Mouse (Mus musculus) limb, embryonic 13.5 days (tissue): ENCODE data around the gene Recql. TPM values are rescaled to one million over a fixed set of nuclear protein-coding genes. Genes with fewer than 3 reads are reported as not detected.
A peak's percentile ranks its signal among the peaks of the same experiment; 100 is the strongest.

Source experiments
- ATAC-seq: fragments of 200-750 bp; cut with Nextera tagmentation; 2 replicates; pipeline ENCODE4 v1.8.0; 2017; ENCODE audit warnings: low read depth, moderate number of reproducible peaks, moderate TSS enrichment; ENCODE audit not compliant: low FRiP score
- H3K27ac ChIP-seq: fragments of 300-500 bp; sonication (generic); 2 replicates; pipeline ENCODE4 v1.5.1; 2015; ENCODE audit warnings: inconsistent platforms, mild to moderate bottlenecking, moderate library complexity
- H3K27me3 ChIP-seq: fragments of 300-500 bp; sonication (generic); 2 replicates; pipeline ENCODE4 v1.6.1; 2015; ENCODE audit warnings: mild to moderate bottlenecking, inconsistent platforms
- H3K36me3 ChIP-seq: fragments of 300-500 bp; sonication (generic); 2 replicates; pipeline ENCODE4 v1.6.1; 2015; ENCODE audit warnings: inconsistent platforms, mild to moderate bottlenecking, moderate library complexity
- H3K4me1 ChIP-seq: fragments of 300-500 bp; sonication (generic); 2 replicates; pipeline ENCODE4 v1.6.1; 2015; ENCODE audit warnings: inconsistent platforms
- H3K4me2 ChIP-seq: fragments of 300-500 bp; sonication (generic); replicated peaks from 2 replicates; pipeline ENCODE4 v1.6.1; 2015; ENCODE audit warnings: inconsistent platforms, mild to moderate bottlenecking, moderate library complexity
- H3K4me3 ChIP-seq: fragments of 300-500 bp; sonication (generic); 2 replicates; pipeline ENCODE4 v1.5.1; 2015; ENCODE audit warnings: moderate library complexity, mild to moderate bottlenecking, inconsistent platforms
- H3K9ac ChIP-seq: fragments of 300-500 bp; sonication (generic); 2 replicates; pipeline ENCODE4 v1.6.1; 2015; ENCODE audit warnings: mild to moderate bottlenecking, inconsistent platforms
- H3K9me3 ChIP-seq: fragments of 300-500 bp; sonication (generic); 2 replicates; pipeline ENCODE4 v1.6.1; 2016; ENCODE audit warnings: inconsistent platforms
- WGBS: fragments of 180-500 bp; shearing (Covaris S2); methylation state at CpG from one replicate; pipeline ENCODE4 v1.1.7; 2015; 5-methylcytosine and 5-hydroxymethylcytosine counted together
- polyA plus RNA-seq: library from polyadenylated mRNA; unstranded; fragments of >200 nt; fragmentation: Nextera tagmentation; extraction: Ambion mirVana; gene quantifications from 2 replicates; pipeline ENCODE4 v1.2.1, GENCODE M21; 2015

The Recql gene
- 28.0 and 30.5 TPM in 2 replicates for polyA plus RNA-seq

DNA sequence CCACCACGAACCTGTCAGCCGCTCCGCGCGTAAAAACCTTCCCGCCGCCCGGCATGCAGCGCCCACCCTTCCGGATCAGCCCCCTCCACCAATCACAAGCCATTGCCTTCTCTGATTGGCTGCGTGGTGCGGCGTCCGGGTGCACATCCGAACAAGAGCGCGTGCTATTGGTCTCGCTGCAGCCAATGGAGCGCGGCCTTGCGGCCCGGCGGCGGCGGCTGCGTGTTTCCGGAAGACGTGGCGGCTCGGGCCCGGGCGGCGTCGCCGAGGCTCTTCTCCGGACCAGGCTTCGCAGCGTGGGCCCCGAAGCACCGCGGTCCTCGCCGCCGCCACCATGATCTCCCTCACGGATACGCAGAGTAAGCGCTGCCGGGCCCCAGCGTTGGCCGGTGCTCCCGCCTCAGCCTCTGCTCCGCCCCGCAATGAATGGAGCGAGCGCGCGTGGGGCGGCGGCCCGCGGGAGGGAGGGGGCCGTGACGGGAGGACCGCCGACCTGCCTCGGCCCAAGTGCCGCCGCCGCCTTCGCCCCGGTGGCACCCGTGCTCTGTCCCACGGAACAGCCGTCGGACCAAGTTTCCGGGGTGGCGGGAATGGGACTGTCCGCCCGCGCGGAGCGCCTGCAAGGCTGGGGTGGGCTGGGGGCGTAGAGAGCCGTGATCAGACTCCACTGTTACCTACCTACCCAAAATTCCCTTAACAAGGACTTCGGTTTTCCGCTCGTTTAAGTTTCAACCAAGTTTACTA, at the start of gene Recql, which contains the start of gene Golt1b:
Gene Recql (minus strand): TSS at position 77 of the 744 bp plus-strand sequence.
Gene Golt1b (plus strand): TSS at position 211 of the 744 bp plus-strand sequence.
- no peaks in the 10 kb centered on the region for H3K27me3 ChIP-seq
- peak within 1 kb of the TSS; percentile 98 for H3K4me3 ChIP-seq
- H3K27ac ChIP-seq, result 0 out of 2 replicates have a peak within 1 kb of the TSS, but pooled peaks have one; percentile 15
- WGBS, result under 1% methylated on average over 69 of the region's 87 CpGs
- peak; percentile 100 for ATAC-seq
- peak within 1 kb of the TSS; percentile 93 for H3K9ac ChIP-seq
- no peaks in the 10 kb centered on the region for H3K36me3 ChIP-seq
- no peaks in the 10 kb centered on the region for H3K9me3 ChIP-seq
- peak within 1 kb of the TSS; percentile 82 for H3K4me2 ChIP-seq
- H3K4me1 ChIP-seq, result peaks cover 32% of the 10 kb centered on the region

DNA sequence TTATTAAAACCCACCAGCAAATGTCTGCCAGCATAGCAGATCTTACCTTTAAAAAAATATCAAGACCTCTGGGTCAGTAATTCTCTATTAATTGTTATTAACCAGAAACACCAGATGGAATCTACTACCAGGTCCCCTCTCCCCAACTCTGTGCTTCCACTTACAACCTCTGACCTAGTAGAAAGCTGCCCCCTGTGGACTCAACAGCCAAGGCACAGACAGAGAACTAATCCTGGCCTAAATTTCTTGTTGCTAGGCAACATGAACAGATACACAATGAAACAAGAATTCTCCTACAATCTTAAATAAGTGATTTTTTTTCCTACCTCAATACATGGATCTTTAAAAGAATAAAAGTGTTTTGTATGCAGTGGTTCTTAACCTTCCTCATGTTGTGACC, 42.2 kb upstream of the Recql start:
- no peak for ATAC-seq
- Histone ChIP-seq H3K4me3 (no peak overlapping the region), H3K9ac (no peak overlapping the region), H3K9me3 (no peaks in the 10 kb centered on the region), H3K27me3 (no peaks in the 10 kb centered on the region), H3K4me1 (no peaks in the 10 kb centered on the region), H3K4me2 (no peak overlapping the region), H3K36me3 (no peaks in the 10 kb centered on the region), H3K27ac (no peak overlapping the region)

DNA sequence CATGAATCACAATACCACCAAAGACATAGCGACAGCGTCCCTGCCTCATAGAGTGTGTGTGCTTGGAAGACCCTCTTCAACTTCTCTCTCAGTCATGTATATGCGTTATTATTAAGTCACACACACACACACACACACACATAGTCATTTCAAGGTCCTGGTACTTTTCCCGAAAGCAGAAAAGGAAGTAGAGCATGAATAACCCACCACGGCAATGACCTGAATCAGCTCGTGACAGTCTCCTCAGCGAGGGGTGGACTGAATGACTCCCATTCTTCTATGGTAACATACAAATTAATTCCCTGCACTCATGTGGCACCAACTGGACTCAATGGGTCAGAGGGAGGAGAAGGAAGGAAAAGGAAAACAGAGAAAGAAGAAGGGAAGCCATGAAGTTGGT, 38.1 kb upstream of the Recql start:
- Histone ChIP-seq H3K27me3 (no peaks in the 10 kb centered on the region), H3K27ac (no peak overlapping the region), H3K4me1 (no peaks in the 10 kb centered on the region), H3K4me2 (no peak overlapping the region), H3K9ac (no peak overlapping the region), H3K4me3 (no peak overlapping the region), H3K9me3 (no peaks in the 10 kb centered on the region), H3K36me3 (no peaks in the 10 kb centered on the region)
- 79% methylated on average over 7 of the region's 7 CpGs for WGBS
- no peak for ATAC-seq

DNA sequence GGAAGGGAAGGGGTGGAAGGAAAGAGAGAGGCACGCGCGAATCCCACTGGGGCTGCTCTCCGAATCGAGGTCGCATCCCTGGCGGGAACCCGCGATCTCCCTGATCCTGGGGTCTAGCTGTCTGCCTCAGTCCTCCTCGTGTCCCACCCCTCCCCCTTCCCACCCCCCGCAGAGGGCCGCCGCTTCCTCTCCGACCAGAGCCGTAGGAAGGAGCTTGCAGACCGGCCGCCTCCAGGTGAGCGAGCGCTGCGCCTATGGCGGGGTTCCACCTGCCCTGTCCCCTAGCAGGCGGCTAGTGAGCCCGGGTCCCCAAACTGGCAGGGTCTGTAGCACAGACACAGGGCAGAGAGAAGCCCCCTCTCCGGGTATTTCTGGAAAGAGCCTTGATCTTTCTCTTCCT, 27.7 kb upstream of the Recql start:
- H3K27ac ChIP-seq, result no peak overlapping the region
- H3K4me2 ChIP-seq, result peak overlapping the region; percentile 61
- peaks cover 8% of the 10 kb centered on the region; the same call in 1 of the 2 replicates for H3K36me3 ChIP-seq
- peak overlapping the region; percentile 57; the same call in 1 of the 2 replicates for H3K9ac ChIP-seq
- peak overlapping the region; percentile 37 for H3K4me3 ChIP-seq
- H3K27me3 ChIP-seq, result peaks cover 43% of the 10 kb centered on the region
- ATAC-seq, result no peak; the same call in 1 of the 2 replicates
- H3K9me3 ChIP-seq, result no peaks in the 10 kb centered on the region
- 3% methylated on average over 24 of the region's 24 CpGs for WGBS
- 0 out of 2 replicates have a peak, but pooled peaks cover 5% of the 10 kb centered on the region for H3K4me1 ChIP-seq

DNA sequence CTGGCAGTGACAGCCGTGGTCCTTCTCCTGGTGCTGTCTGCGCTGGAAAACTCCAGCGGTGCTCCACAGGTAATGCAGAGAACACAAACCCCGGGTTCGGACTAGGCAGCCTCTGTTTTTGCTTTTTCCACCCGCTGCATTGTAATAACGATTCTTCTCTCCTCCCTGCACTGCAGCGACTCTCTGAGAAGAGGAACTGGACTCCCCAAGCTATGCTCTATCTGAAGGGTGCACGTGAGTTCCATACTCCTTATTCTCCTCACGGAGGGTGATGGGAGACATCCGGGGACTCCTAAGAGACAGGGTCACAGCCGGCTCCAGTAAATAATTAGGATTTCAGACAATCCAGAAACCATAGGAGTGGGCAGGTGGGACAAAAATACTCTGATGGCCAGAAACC, 27.0 kb upstream of the Recql start:
- Histone ChIP-seq H3K4me3 (no peak overlapping the region), H3K36me3 (peaks cover 4% of the 10 kb centered on the region; the same call in 1 of the 2 replicates), H3K27ac (no peak overlapping the region), H3K9ac (no peak overlapping the region), H3K4me1 (0 out of 2 replicates have a peak, but pooled peaks cover 5% of the 10 kb centered on the region), H3K27me3 (peaks cover 43% of the 10 kb centered on the region), H3K4me2 (no peak overlapping the region), H3K9me3 (no peaks in the 10 kb centered on the region)
- ATAC-seq, result no peak
- WGBS, result 10% methylated on average over 12 of the region's 12 CpGs

DNA sequence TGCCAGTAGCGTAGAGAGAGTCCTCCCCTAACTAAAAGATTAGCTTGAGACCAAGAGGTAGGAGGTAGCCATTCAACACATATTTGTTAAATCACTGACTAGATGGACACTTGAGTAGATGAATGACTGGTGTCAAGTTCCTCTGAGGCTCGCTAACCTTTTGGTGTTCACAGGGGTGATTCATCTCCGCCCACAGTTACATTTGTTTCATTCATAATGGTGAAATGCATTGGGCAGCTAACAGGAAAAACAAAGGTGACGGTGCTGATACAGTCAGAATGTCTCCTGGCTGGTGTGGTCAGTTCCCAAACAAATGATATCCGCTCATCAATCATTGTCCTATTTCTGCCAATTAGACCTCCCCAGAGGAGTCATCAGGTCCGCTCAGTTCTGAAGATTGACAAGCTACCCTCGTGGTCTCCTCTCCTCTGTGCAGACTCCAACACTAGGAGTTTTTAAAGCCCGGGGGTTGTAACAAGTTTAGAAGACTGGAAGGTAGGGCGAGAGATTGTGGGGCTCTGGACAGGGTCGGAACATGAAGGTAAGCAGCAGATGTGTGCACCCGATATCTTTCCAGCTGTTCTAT, 26.1 kb upstream of the Recql start, which contains the start of gene Spx:
Gene Spx (plus strand): TSS at position 536 of the 586 bp plus-strand sequence.
- Histone ChIP-seq H3K4me1 (0 out of 2 replicates have a peak, but pooled peaks cover 5% of the 10 kb centered on the region), H3K27ac (no peak within 1 kb of the TSS), H3K4me3 (peak within 1 kb of the TSS; percentile 37; the same call in 1 of the 2 replicates), H3K27me3 (peaks cover 43% of the 10 kb centered on the region), H3K36me3 (no peaks in the 10 kb centered on the region), H3K4me2 (peak within 1 kb of the TSS; percentile 61; the same call in 1 of the 2 replicates), H3K9me3 (no peaks in the 10 kb centered on the region), H3K9ac (no peak within 1 kb of the TSS)
- WGBS, result 61% methylated on average over 11 of the region's 11 CpGs
- no peak for ATAC-seq

DNA sequence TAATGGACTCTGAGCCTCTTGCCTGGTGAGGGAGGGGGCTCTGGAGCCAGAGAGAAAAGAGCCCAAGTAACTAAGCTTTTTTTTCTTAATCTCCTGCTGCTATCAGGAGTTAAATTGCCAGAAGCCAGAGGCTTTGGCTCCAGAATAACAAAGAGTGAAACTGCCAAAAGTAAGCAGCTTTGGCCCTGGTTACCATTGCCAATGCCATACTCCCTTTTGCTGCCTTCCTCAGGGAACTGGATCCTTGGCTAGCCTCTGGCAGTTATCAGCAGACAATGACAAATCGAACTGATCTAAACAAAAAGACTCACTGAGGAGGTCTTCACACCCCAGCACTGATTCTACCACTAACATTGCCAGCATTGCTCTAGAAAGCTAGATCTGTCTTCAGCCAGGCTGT, 24.3 kb upstream of the Recql start:
- ATAC-seq, result no peak
- WGBS, result 37% methylated on average over 1 of the region's 1 CpGs

DNA sequence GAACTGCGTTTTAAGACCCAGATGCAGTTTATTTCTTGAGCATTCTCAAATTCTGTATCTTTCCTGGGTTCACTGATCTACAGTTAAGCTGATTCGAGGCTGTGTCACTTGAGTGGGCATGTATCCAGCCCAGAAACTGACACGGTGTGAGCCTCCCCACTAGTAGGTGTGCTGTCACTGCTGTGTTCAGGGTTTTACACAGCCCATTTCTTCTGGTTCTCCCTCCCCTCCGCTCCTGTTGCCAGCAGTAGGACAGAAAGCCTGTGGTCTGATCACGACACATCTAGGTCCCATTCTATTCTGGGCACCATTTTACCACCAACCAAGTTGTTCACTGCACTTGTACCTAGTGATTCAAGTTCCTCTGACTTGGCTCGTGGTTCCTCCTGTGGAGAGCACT, 8.9 kb upstream of the Recql start:
- Histone ChIP-seq H3K4me2 (no peak overlapping the region), H3K9ac (no peak overlapping the region), H3K27ac (no peak overlapping the region), H3K4me3 (no peak overlapping the region), H3K4me1 (peaks cover 9% of the 10 kb centered on the region; the same call in 1 of the 2 replicates), H3K9me3 (no peaks in the 10 kb centered on the region), H3K36me3 (peaks cover 47% of the 10 kb centered on the region), H3K27me3 (no peaks in the 10 kb centered on the region)
- no peak for ATAC-seq
- 96% methylated on average over 6 of the region's 6 CpGs for WGBS

More for the DNA sequence above, 24.3 kb upstream of the Recql start:
- Histone ChIP-seq H3K9ac (no peak overlapping the region), H3K9me3 (no peaks in the 10 kb centered on the region), H3K36me3 (no peaks in the 10 kb centered on the region), H3K4me3 (no peak overlapping the region), H3K4me2 (no peak overlapping the region), H3K27ac (no peak overlapping the region), H3K4me1 (0 out of 2 replicates have a peak, but pooled peaks cover 5% of the 10 kb centered on the region), H3K27me3 (peaks cover 40% of the 10 kb centered on the region)

DNA sequence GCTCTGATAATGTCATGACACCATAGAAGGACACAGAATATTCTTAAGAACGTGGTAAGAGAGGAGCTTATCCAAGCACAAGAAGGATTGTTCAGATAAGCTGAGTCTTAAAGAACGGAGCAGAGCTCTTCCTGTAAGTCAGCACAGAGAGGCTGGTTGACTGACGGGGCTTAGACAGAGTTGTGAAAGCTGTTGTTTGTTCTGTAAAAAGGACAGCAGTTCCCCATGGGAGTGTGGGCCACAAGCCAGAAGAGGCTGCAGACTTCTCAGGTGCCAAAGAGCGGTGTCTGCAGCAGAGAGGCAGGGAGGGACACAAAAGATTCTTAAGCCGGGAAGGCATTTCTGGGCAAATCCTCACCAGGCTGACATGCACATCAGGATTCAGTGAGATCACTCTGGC, 7.8 kb upstream of the Recql start:
- no peak overlapping the region for H3K9ac ChIP-seq
- H3K4me2 ChIP-seq, result no peak overlapping the region
- H3K27me3 ChIP-seq, result no peaks in the 10 kb centered on the region
- H3K4me3 ChIP-seq, result no peak overlapping the region
- H3K4me1 ChIP-seq, result peaks cover 9% of the 10 kb centered on the region; the same call in 1 of the 2 replicates
- no peak overlapping the region for H3K27ac ChIP-seq
- 92% methylated on average over 5 of the region's 5 CpGs for WGBS
- H3K36me3 ChIP-seq, result peaks cover 38% of the 10 kb centered on the region
- no peaks in the 10 kb centered on the region for H3K9me3 ChIP-seq
- ATAC-seq, result no peak

DNA sequence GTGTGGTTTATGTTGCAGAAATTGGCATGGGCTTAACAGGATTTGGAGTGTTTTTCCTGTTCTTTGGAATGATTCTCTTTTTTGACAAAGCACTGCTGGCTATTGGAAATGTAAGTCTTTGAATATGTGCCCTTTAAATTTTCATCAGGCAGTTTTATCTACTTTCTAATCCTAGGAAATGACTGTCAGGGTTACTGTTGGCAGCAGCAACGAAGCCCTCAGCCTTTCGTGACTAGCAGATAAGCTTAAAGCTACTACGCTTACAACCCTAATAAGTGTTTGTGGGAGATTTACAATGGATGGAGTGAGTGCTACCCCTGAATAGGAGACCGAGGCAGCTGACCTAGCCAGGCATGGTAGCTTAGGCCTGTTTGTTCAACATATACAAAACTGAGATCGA, 5.4 kb upstream of the Recql start:
- H3K36me3 ChIP-seq, result peaks cover 38% of the 10 kb centered on the region
- H3K4me2 ChIP-seq, result no peak overlapping the region
- 58% methylated on average over 5 of the region's 5 CpGs for WGBS
- no peaks in the 10 kb centered on the region for H3K9me3 ChIP-seq
- H3K9ac ChIP-seq, result no peak overlapping the region
- H3K27me3 ChIP-seq, result no peaks in the 10 kb centered on the region
- H3K4me3 ChIP-seq, result no peak overlapping the region
- peaks cover 26% of the 10 kb centered on the region for H3K4me1 ChIP-seq
- ATAC-seq, result no peak
- no peak overlapping the region for H3K27ac ChIP-seq

DNA sequence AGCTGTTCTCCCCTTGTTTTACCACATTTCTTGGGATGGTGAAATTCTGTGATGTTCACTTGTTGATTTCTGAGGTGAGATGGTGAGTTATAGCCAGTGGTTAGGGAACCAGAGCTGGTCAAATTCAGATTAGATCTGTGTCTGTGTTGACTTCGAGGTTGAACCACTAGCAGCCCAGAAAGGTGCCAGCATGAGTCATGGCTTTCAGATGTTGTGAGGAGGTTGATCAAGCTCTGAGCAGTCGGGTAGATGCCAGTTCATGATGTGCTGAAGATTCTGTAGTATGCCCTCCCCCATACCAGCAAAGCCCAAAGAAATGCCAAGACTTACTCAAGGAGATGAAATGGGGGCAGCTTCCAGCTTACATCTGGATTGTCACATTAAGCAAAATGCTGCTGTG, 2.2 kb upstream of the Recql start:
- peaks cover 32% of the 10 kb centered on the region for H3K4me1 ChIP-seq
- 0 out of 2 replicates have a peak overlapping the region, but pooled peaks have one; percentile 93 for H3K9ac ChIP-seq
- no peak overlapping the region for H3K4me3 ChIP-seq
- H3K9me3 ChIP-seq, result no peaks in the 10 kb centered on the region
- H3K4me2 ChIP-seq, result no peak overlapping the region; the same call in 1 of the 2 replicates
- 89% methylated on average over 2 of the region's 2 CpGs for WGBS
- H3K27me3 ChIP-seq, result no peaks in the 10 kb centered on the region
- no peak overlapping the region for H3K27ac ChIP-seq
- ATAC-seq, result no peak
- H3K36me3 ChIP-seq, result peaks cover 13% of the 10 kb centered on the region

DNA sequence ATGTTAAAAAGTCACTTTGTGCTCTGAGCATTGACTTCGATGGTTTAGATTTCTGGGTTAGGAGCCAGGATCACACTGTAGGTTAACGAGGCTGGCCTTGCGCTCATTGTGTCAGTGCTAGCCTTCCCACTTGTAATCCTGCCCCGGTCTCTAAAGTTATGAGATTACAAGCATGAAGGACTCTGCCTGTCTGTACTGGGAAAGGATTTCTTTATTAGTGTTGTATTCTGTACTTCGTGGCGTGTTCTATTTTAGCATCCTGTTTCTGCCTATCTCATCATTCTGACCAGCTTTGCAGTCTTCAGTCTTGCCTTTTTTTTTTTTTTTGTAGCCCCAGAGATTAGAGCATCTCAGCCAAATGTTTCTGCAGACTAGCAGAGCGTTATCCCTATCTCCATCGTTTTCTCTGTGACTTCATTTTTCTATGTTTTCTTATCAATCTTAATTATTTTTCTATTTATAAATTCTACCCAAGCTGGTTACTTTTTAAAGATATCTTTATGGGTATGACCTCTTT, 926 bp upstream of the Recql start:
- no peaks in the 10 kb centered on the region for H3K27me3 ChIP-seq
- no peak for ATAC-seq
- peak overlapping the region; percentile 93 for H3K9ac ChIP-seq
- peak overlapping the region; percentile 82 for H3K4me2 ChIP-seq
- WGBS, result 17% methylated on average over 8 of the region's 8 CpGs
- no peak overlapping the region for H3K27ac ChIP-seq
- H3K4me1 ChIP-seq, result peaks cover 32% of the 10 kb centered on the region
- H3K9me3 ChIP-seq, result no peaks in the 10 kb centered on the region
- H3K4me3 ChIP-seq, result peak overlapping the region; percentile 98
- H3K36me3 ChIP-seq, result peaks cover under 1% of the 10 kb centered on the region
